Mouse (Mus musculus): ENCODE measurements at regions not wholly inside any gene's neighbourhood (a gene's known extent, or its start where the extent isn't known, plus 50 kb on each side); places are given as distances from the start of the nearest gene placed in this dataset.

GRCm38 (mm10) chr4:31824518-31825437 is 139.1 kb upstream of the Map3k7 start:
- no peak for DNase-seq (ENCODE audit: low read depth)

DNA sequence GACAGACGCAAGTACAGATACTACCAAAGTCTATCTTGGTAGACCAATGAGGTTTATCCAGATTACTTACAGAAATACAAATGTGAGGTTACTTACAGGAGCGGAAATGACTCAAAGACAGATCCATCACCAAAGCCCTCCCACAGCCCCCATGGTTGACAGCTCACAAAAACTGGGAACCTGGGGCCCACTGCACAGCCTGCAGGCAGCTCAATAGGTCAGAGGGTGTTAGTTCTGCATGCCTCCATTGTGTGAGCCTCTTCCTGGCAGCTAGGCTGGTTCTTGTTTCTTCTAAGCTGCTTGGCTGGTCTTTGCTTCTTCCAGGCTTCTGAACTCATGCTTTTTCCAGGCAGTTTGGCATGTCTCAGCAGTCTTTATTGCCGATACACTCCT is 138.5 kb upstream of the Map3k7 start:
- no peak for DNase-seq (ENCODE audit: low read depth)

- no peak for DNase-seq (ENCODE audit: low read depth)
These were observed 137.2 kb upstream of the Map3k7 start for GRCm38 (mm10) chr4:31826661-31827060.

DNA sequence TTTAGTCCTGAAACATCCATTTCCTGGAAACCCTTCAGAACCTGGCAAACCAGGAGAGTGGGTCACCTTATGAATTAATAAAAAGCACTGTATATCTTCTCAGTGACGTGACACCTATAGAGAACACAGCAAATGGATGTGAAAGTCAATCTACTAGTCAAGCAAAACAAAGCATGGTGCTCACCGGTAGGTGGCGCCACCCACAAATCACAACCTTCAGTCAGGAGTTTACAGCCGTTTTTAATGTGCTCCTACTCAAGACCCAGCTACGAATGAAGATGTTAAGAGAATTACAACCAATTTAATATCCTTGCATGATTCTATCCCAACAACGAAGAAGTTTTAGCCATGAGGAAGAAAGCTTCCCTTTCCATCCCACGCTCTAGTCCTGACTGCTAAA is 136.6 kb upstream of the Map3k7 start:
- peak; percentile 70 for DNase-seq (ENCODE audit: low read depth)

DNA sequence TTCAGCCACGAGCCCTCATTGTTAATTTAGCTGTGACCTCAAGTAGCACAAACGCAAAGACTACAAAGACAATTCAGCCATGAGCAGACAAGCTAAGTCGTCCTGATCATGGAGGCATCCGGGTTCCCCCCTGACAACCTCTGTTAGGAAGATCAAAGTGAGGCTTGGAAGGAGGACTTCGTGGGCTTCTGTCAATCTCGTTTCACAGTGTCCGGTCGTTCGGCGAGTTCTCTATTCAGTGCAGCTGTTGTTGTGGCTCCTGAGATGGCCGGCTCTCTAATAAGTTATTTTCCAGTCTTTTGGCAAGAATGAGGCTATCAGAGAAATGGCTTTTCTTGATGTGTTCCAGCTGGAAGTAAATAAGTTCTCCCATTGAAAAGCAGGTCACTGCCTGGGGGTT is 133.7 kb upstream of the Map3k7 start:
- DNase-seq (ENCODE audit: low read depth): no peak

- no peak for DNase-seq (ENCODE audit: low read depth)
These were observed 132.4 kb upstream of the Map3k7 start for GRCm38 (mm10) chr4:31831469-31831868.

- no peak for DNase-seq (ENCODE audit: low read depth)
These were observed 130.1 kb upstream of the Map3k7 start for GRCm38 (mm10) chr4:31833828-31834227.

DNA sequence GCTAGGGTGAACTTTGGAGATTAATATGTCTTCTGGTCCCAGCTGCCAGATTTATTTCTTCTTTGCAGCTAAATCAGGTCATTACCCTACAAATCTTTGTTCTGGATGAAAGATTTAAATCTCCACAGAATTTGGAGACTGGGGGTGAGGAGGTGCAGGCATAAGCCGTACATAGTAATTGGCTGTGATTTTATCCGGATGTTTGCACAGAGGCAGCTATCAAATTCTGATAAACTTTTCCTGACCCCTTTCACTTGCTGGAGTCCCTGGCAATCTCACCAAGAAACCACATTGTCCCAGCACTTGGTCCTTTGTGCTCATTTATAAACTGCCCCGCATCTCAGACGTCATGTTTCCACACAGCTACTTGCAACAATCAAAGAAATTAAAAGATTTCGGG is 128.8 kb upstream of the Map3k7 start:
- no peak for DNase-seq (ENCODE audit: low read depth)

GRCm38 (mm10) chr4:31838592-31838991 is 125.3 kb upstream of the Map3k7 start:
- no peak for DNase-seq (ENCODE audit: low read depth)

- DNase-seq (ENCODE audit: low read depth): no peak
These were observed 114.1 kb upstream of the Map3k7 start for GRCm38 (mm10) chr4:31849763-31850162.

- no peak for DNase-seq (ENCODE audit: low read depth)
These were observed 112.9 kb upstream of the Map3k7 start for GRCm38 (mm10) chr4:31851006-31851405.

- no peak for DNase-seq (ENCODE audit: low read depth)
These were observed 110.0 kb upstream of the Map3k7 start for GRCm38 (mm10) chr4:31853851-31854250.

- DNase-seq (ENCODE audit: low read depth): no peak
These were observed 103.5 kb upstream of the Map3k7 start for GRCm38 (mm10) chr4:31860389-31860788.

- DNase-seq (ENCODE audit: low read depth): no peak
These were observed 102.7 kb upstream of the Map3k7 start for GRCm38 (mm10) chr4:31861172-31861571.

- no peak for DNase-seq (ENCODE audit: low read depth)
These were observed 90.6 kb upstream of the Map3k7 start for GRCm38 (mm10) chr4:31872985-31873983.

- no peak for DNase-seq (ENCODE audit: low read depth)
These were observed 86.5 kb upstream of the Map3k7 start for GRCm38 (mm10) chr4:31877389-31877788.

DNA sequence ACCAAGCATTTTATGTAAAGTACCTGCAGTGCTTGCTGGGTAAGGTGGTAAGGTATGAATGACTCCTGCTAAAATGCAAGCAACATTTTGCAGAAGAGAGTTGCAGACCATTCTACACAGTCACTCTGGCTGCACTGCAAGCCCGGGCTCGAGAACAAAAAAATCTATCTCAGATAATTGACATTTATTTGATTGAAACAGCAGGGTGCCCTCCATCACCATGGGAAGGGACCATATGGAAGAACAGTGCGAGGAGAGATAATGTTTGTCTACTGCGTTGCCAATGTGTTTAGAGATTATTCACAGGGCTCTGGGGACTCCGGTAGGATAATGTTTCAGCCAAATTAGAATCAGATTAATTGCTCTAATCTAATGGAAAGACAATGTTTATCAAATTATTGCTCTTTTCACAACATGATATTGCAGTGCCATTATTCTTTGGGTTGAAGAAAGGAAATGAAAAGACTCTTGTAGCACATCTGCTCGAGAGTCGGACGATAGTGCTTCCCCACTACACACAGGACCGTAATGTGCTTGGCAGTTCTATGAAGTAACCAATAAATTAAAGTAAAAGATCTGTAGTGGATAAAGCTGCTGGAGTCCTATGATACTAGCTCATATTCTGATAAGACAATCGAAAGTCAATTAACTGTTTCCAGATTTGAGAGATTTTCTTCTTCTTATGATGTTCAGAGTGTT is 85.3 kb upstream of the Map3k7 start:
- no peak for DNase-seq (ENCODE audit: low read depth)

- no peak for DNase-seq (ENCODE audit: low read depth)
These were observed 84.7 kb upstream of the Map3k7 start for GRCm38 (mm10) chr4:31879192-31879585.

DNA sequence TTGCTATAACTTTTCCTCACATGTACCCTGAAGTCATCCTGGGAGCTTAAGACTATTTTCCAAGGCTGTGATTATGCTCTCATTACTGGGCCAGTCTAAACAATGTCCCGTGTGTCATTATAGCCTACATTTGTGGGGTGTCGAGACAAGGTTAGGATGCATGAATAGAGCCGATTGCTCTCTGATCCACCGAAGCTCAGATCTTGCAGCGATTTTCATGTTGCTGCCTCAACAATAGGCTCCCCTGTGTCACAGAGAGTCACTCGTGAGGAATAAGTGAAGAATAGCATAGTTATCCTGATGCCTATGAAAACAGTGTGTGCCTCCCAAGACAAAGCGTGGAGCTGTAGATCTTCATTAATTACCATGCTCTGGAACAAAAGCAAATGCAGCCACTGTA is 83.7 kb upstream of the Map3k7 start:
- DNase-seq (ENCODE audit: low read depth): no peak

DNA sequence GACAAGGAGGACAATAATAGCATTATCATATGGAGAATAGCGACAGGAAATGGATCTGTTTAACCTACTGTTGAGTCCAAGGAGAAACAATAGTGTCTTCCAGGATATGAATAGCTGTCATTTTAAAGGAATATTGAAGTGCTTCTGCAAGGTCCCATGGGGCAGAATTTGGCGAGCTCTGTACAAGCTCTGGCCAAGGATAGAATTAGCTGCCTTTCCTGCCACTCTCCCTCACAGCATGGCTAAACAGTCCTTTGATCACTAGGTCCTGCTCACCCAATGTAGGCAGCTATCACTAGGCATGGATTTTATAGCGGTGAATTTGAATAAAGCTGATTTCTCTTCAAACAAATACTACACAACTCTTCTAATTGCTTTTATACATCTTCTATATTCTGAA is 74.2 kb upstream of the Map3k7 start:
- no peak for DNase-seq (ENCODE audit: low read depth)

DNA sequence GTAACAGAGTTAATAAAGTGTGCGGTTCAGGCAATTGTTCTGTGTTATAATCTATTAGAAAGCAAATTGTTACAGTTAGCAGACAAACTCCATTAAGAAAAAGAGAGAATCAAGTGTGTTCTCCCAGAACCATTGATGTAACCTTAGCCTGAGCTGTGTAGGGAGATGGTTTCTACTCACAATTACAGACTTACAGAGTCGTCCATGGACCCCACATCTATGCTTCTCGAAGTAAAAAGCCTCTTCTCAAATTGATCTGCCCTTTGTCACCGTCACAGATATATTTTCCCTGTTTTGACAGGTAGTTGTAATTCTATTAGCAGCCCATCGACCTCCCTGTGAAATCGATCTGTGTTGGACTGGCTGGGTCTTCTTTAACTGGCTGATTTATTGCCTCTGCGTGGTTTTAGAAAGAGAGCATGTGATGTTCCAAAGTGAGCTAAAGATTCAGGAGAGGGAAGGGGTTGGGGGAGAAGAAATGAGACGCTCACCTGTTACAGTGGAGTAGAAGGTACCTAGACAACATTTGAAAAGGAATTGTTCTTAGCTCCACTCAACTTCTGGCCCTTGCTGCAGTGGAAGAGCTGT is 54.7 kb upstream of the Map3k7 start:
- DNase-seq (ENCODE audit: low read depth): no peak
